Mouse (Mus musculus) right cerebral cortex, postnatal 10 days (tissue): Measurements from ENCODE around the gene Gstp2.

ENCODE experiments used
- DNase-seq, 2 experiments: peaks; one replicate each; pipeline ENCODE4 v3.0.0; 2021; ENCODE audit warnings: low spot score in 2 of 2

The Gstp2 gene

DNA sequence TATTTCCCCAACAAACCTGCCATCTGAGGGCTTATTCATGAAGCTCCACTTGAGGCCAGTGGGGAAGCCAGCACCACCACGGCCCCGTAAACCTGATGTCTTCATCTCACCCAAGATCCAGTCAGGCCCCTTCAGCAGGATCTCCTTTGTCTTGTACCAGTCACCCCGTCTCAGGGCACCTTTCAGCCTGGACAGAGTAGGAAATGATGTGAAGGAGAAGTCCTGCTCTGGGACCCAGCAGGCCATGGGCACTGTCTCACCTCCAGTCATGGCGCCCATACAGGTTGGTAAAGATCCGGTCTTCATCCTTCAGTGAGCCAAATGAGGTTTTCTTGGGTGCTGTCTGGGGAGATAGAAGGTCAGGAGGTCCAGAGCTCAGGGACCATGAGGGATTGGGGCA, 34.7 kb downstream of the Gstp2 start:
- no peak for DNase-seq

DNA sequence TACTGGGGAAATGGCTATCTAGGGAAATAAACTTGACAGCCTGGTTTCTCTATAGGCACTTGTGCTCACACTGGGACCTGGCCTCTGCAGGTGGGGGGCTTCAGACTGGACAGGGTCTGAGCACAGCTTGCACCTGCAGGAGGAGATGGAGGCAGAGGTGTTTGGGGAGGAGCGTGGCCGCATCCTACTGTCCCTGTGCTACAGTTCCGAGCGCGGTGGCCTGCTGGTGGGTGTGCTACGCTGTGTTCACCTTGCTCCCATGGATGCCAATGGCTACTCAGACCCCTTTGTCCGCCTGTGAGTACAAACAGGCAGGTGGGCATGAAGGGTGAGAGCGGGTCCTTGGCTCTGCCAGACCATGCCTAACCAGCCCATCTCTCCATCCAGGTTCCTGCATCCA, 39.9 kb downstream of the Gstp2 start:
- DNase-seq, result no peak

DNA sequence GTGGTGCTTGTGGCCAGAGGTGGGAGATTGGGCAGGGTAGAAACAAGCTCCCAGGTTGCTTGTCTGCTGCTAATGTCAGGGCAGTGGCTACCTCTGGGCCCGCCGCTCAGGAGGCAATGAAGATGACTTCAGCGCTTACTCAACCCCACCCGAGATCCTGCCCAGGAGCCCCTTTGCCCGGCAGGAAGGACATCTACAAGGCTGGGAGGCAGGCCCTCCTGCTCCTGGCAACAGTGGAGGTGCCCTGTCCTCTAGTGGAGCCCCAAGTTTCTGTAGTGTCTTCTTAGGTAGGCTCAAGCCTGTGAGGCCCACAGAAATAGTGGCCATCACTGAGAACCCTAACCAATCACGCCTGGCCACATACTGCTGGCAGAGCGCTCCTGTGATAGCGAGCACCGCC, 40.7 kb downstream of the Gstp2 start:
- no peak for DNase-seq

DNA sequence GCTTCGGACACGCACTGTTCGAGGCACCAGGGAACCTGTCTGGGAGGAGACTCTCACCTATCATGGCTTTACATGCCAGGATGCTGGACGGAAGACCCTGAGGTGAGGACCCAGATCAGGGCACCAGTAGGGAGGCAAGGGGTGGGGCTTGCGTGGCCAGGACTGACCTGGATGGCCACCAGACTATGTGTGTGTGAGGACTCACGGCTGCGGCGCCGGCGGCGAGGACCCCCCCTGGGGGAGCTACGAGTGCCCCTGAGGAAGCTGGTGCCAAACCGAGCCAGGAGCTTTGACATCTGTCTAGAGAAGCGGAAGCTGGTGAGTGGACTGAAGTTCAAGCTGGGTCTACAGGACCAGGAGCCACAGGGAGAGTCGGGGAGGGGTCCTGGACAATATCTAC, 41.5 kb downstream of the Gstp2 start:
- no peak for DNase-seq

DNA sequence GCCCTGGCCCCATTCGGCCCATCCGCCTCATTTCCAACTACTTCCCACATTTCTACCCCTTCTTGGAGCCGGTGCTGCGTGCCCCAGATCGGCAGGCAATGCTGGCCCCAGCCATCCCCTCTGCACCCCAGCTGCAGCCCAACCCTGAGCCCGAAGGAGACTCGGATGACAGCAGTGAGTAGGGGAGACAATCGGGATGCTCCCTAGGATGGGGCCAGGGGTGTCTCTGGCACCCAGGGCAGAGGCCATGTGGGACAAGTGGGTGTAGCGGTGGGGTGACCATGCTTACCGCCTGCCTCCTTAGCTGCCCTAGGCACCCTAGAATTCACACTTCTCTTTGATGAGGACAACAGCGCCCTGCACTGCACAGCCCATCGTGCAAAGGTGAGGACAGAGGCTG, 42.2 kb downstream of the Gstp2 start:
- DNase-seq, result no peak

DNA sequence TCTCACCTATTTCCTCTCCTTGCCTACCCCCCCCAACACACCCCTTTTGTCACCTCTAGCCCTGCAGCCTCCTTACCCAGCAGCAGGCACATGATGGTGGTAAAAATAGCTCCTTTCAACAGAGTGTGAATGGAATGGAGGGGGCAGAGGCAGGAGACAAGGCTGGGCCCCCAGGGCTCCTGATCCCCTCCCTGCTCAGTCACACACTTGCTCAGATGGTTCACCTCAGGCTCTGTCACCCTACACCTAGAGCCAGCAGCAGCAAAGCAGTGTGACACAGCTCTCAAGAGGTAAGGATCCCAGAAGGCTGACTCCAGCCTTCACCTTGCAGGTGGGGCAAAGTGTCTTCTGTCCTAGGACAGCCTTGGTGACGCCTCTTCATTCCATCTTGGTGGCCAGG, 42.7 kb downstream of the Gstp2 start, which contains the start of gene Doc2g:
Gene Doc2g (plus strand): TSS at position 202 of the 400 bp plus-strand sequence.
- no peak for DNase-seq

DNA sequence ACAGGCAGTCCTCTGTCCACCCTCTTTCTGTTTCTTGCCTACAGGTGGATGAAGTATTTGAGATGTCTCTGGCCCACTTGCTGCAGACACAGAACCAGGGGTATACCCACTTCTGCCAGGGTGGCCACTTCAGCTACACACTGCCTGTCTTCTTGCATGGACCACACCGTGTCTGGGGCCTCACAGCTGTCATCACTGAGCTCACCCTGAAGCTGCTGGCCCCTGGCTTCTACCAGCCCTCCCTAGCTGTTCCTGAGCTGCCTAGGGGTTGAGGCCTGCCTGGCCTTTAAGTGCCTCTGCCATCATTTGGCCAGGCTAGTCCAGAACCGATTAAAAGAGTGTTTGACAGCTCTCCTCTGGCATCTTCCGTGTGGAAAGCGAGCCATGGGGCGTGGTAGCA, 44.1 kb downstream of the Gstp2 start:
- DNase-seq, result no peak

DNA sequence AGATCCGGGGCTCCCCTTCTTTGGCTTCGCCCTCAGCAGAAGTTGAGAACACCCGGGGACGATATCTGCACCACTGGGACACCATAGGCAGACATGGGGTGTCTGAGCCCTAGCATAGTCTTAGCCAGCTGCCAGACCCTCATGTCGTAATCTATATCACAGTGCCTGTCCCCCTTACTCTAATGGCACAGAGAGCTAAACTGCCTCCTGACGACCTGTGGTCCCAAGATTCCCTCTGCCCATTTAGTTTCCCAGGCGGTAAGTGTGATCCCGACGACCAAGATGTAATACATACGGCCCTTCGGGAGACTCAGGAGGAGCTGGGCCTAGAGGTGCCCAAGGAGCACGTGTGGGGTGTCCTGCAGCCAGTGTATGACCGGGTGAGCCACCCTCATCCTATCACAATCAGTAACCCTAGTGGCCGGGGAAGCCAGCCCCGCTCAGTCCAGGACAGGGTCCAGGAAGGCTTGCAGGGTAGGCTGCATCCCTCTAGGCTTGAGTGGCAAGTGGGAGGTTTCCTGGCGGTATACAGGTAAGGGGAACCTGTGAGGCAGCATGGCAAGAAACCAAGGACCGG, 44.8 kb downstream of the Gstp2 start:
- DNase-seq, result no peak

DNA sequence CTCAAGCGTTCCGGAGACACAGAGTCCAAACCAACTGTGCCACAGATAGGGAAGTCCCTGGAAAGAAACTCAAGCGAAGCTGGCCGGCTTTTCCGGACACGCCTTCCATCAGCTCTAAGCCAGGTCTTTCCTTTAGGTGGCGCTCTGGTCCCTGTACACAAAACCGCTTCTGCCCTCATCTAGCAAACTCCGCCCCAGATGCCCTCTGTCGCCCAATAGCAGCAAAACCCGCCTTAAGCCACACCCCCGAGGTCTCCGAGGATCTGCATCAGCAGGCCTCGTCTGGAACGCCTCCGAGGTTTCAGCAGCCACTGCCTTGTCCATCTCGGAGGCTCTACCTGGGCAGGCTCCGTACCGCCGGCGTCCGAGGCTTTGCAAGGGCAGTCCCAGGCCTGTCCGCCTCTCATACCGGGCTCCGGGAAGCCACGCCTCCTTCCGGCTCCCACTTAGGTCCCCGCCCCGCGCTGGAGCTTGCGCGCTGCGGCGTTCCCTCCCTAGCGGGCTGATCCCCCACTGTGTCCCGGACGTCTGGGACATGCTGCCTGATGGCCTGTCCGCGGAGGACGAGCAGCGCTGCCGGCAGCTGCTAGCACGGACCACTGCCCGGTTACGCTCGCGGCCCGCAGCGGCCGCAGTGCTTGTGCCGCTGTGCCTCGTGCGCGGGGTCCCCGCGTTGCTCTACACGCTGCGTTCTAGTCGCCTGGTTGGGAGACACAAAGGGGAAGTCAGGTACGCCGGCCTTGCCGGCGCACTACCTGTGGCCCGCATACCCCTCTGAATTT, 45.5 kb downstream of the Gstp2 start, which contains the start of the genes Nudt8 and Gm49405:
Gene Nudt8 (plus strand): TSS at position 462 of the 782 bp plus-strand sequence.
Gene Gm49405 (plus strand): TSS at position 508 of the 782 bp plus-strand sequence.
- peak; percentile 95 for DNase-seq

DNA sequence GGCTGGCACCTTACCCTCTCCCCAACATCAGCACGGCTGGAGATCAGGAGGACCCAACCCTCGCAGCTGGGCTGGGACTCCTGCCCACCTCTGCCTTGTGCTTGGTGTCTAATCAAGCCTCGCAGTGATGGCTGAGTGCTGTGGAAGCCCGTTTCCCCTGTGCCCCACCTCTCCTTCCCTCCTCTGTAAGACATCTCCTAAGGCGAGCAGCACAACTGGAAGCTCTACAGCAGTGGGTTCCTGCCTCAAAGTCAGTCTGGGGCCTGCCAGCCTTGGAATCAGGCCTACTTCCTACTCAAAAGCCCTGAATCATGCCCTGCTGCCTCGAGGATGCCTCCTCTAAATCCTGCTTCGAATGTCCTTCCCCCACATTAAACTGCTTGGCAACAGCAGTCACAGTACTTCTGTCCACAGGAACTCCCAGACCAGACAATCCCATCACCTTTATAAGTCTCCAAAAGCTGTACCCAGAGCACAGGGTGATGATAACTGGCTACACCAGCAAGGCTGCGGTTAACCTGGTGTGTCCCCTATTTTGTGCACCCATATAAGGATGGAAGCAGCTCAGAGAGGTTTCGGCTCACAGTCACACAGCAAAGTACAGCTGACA, 46.6 kb downstream of the Gstp2 start:
- no peak for DNase-seq

DNA sequence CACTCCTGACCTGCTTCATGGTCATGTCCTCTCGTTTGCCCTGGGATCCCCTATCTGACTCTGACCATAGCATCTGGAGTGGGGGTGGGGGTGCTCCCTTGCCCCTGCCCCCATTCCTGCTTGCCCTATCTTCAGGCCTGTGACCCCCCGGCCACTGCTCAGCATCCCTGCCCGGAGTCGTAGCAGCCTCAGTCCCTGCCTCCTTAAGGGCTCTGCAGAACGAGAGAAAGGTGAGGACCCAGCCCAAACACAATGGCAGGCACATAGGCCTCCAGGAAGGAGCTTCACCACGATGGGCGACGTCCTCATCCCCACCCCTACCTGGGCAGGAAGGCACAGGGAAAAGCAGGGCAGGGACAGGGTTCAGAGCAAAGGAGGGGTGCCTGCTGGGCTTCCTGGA, 47.5 kb downstream of the Gstp2 start:
- DNase-seq, result no peak

DNA sequence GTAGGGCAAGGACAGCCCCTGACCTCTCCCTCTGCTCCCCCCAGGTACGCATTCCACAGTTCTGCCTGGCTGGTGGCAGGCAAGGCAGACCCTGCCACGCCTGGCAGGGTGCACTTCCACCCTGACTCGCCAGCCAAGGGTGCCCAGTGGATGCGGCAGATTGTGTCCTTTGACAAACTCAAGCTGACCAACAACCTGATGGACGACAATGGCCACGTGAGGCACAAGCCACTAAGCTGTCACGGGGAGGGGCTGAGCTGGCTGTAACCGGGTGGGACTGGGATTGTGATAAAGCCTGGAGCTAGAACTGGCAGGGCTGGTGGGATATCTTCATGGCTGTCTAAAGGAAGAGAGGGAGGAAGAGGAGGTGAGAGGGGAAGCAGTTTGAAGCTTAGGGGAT, 48.6 kb downstream of the Gstp2 start:
- DNase-seq, result no peak

DNA sequence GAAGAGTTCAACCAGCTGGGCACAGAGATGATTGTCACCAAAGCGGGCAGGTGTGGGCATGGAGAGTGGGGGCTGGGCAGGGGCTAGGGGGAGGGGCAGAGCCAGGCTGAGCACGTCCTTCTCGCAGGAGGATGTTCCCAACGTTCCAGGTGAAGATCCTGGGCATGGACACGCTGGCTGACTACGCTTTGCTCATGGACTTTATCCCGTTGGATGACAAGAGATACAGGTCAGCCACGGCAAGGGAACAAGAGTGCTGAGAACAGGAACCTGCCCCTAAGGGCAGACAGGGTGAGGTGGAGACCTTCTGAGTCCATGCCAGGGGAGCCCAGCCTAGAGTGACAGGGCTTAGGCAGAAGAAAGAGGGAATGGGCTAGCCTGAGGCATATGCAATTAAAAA, 49.1 kb downstream of the Gstp2 start:
- DNase-seq, result no peak

DNA sequence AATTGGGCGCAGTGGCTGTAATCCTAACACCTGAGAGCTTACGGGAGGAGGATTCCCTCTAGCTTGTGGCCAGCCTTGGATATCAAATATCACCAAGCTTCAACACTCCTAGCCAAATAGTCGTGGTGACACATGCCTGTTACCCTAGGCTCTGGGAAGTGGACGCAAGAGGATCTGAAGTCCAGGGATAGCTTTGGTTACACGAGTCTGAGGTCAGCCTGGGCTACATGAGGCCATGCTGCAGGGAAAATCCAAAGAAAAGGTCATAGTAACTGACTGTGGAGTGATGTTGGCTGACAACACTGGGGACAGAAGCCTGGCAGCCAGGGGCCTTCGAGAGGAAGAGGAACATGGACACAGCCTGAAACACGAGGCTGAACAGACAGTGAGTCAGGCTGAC, 49.7 kb downstream of the Gstp2 start:
- no peak for DNase-seq

DNA sequence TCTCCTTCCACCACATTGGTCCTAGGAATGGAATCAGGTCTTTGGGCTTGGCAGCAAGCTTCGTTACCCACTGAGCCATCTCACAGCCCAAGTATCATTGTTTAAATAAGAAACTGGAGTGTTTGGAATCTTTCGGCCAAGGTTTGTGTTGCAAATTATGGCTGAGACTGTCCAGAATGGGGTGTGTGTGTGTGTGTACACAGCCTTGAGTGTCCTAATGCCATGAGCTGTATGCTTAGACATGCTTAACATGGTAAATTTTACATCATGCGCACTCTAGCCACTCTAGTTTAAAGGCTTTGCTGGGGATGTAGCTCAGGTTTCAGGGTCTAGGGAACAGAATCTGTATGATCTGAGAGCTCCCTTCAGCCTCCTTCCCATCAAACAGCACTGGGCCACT, 50.3 kb downstream of the Gstp2 start:
- DNase-seq, result no peak

DNA sequence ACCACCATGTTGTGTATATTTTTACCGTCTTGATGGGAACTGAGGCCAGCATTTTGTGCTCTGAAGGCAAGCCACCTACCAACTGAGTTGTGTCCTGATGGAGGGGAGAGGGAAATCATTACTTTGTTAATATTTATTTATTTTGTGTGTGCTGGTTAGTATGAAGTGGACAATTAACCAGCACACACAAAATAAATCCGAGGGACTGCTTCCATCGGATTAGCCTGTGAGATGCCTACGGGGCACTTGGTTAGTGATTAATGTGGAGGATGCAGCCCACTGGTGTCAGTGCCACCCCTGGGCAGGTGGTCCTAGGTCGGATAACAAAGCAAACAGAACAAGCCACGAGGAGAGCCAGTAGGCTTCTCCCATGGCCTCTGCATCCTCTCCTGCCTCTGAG, 50.9 kb downstream of the Gstp2 start:
- DNase-seq, result no peak

DNA sequence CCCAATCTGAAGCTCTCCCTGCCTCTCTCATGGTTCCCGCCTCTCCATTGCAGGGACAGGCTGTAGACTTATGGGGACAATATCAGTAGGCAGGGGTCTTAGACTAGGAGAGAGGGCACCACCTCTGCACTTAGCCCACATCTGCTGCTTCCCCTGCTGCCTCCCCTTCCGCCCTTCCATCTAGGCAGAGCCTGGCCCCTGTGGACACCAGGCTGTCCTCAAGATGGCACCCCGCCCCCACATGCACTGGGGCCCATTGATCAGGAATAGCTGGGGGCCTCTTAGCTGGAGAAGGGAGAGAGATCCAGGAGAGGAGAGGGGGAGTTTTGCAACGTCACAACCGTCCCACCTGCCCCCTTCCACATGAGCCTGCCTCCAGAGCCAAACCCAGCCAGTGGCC, 53.4 kb downstream of the Gstp2 start, which contains the start of gene Tbx10:
Gene Tbx10 (plus strand): TSS at position 337 of the 400 bp plus-strand sequence.
- no peak for DNase-seq

DNA sequence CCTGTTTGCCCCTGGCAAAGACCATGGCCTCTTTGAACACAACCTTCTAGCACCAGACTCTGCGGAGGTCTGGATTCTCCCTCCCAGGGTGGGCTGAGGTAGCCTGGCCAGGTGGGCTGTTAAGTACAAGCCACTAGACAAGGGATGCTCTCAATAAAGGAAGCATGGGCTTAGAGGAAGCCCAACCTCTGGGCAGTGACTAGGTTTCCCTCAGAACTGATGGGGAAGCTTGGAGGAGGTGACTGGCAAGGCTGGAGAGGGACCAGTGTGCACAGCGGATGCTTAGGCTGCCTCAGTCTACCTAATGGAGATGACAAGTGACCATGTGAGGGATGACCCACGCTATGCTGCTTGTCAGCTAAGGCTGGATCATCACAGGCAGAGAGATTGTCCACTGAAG, 53.9 kb downstream of the Gstp2 start:
- no peak for DNase-seq

DNA sequence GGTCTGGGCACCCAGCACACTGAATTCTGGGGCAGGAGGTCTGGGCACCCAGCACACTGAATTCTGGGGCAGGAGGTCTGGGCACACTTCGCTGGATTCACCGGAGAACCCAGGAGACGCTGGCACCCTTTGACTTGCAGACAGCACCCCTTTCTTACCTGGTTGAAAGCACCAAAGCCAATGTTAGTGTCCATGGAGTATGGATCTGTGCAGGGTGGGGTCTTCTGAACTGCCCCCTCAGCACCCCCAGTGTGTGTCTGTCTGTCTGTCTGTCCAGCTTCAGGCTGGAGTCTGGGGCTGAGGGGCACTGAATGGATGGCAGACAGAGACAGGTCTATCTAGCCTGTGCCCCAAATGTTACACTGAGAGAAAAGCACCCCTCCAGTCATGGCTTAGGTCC, 54.3 kb downstream of the Gstp2 start:
- no peak for DNase-seq

DNA sequence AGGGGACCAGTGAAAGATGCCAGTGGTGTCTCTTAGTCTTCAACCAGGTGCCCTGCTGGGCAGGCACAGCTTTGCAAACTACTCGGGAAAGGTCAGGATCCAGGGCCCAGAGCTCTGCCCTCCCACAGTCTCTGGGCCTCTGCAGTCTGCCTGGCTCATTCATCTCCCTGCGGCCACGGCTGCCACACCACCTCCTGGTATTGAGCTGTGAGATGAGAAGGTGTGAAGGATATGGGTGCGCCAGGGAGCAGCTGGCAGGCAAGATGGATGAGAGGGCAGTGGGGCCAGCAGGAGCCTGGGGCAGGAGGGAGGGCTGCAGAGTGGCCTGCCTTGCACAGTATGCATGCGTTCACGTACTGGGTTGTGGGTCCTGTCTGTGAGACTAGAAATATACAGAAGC, 55.0 kb downstream of the Gstp2 start:
- no peak for DNase-seq
